Mouse (Mus musculus) c-Kit-positive CD71-positive TER-119-positive erythroid progenitor cells, embryonic 14.5 days (primary cell): ENCODE results near the gene Hoxa7.

Experiments
- DNase-seq: peaks from one replicate; pipeline ENCODE4 v3.0.0-alpha.2; 2013; ENCODE audit warnings: low spot score

Hoxa7 gene

GRCm38 (mm10) chr6:52175864-52176263, 45.8 kb downstream of the Hoxa7 start:
- no peak for DNase-seq

DNA sequence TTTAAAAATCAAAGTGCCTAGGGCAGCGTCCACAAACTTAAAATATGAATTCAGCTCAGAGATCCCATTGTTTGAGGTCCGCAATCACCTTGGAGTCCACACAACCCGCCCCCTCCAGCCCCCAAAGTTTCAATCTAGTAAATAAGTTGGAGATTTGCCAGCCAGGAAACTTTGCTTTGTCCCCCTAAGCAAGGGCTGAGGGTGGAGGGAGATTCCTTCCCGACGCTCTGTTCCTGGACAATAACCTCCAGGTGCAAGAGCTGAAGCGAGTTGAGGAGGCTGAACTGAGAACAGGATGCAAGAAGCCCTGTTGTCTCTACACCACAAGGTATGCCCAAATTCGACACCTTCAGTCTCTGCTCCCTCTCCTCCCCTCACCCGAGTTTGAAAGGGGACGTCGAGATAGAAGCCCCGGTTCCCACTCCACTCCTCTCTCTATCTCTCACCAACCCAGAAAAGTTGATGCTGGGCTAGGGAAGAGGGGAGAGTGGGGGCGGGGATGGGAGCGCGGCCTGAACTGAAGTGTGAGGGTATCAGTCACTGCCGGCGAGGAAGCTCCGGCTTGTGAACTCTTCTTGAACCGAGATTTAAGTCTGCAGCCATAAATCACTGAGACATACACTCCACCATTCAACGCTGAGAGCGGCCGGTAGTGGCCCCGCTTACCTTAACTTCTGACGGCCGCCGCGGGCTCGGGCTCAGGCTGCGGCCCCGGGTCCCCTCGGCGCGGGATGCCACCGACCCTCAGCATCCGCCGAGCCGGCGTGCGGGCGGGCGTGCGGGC, 46.5 kb downstream of the Hoxa7 start:
- no peak for DNase-seq

- DNase-seq: no peak
Observed at GRCm38 (mm10) chr6:52173648-52174047, 48.0 kb downstream of the Hoxa7 start.

- DNase-seq: no peak
Observed at GRCm38 (mm10) chr6:52172501-52172900, 49.2 kb downstream of the Hoxa7 start.

DNA sequence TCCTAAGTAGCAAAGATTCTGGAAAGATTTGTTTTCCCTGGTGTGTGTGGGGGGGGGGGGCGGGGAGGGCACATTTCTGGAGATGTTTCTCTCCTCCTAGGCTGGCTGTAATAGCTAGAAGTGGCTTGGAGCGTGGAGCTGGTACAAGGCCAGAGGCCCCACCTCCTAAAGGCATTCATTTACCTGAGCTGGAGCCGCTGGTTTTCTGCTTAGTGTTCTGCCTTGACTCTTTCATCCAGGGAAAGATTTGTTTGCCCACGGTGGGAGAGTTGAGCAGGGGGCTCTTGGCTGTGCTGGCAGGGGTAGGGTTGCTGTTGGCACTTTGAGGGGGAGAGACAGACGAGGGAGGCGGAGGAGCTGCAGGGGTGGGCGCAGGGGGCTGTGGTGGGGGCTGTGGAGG, 49.7 kb downstream of the Hoxa7 start:
- DNase-seq: no peak

- no peak for DNase-seq
Observed at GRCm38 (mm10) chr6:52171331-52171730, 50.3 kb downstream of the Hoxa7 start.

GRCm38 (mm10) chr6:52170898-52171223, 50.8 kb downstream of the Hoxa7 start:
- DNase-seq: no peak

DNA sequence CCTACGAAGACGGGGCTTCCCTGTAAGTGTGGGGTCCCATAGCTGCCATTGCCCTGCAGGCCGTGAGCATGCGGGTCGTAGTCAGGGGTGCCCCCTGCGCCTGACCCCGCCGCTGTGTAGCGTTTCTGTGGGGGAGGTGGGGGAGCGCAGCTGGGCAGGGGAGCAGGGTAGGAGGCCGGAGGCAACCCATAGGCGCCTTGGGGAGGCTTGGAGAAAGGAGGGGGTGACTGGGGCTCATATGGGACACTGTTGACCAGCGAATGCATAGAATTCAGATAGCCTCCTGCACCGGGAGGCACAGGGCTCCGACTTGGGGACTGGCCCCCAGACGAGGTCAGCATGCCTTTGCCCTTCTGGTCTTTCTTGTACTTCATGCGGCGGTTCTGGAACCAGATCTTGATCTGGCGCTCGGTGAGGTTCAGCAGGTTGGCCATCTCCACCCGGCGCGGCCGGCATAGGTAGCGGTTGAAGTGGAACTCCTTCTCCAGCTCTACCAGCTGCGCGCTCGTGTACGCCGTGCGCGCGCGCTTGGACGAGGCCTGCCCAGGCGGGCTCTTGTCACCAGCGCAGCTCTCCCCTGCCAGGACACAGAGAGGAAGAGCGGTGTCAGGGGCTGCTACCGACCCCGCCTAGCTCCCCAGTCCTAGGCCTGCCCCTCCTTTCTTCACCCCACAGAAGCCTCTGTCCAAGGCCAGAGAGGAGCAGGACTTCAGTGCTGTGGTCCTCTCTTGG, 51.3 kb downstream of the Hoxa7 start:
- no peak for DNase-seq

GRCm38 (mm10) chr6:52169499-52170165, 52.0 kb downstream of the Hoxa7 start:
- no peak for DNase-seq

DNA sequence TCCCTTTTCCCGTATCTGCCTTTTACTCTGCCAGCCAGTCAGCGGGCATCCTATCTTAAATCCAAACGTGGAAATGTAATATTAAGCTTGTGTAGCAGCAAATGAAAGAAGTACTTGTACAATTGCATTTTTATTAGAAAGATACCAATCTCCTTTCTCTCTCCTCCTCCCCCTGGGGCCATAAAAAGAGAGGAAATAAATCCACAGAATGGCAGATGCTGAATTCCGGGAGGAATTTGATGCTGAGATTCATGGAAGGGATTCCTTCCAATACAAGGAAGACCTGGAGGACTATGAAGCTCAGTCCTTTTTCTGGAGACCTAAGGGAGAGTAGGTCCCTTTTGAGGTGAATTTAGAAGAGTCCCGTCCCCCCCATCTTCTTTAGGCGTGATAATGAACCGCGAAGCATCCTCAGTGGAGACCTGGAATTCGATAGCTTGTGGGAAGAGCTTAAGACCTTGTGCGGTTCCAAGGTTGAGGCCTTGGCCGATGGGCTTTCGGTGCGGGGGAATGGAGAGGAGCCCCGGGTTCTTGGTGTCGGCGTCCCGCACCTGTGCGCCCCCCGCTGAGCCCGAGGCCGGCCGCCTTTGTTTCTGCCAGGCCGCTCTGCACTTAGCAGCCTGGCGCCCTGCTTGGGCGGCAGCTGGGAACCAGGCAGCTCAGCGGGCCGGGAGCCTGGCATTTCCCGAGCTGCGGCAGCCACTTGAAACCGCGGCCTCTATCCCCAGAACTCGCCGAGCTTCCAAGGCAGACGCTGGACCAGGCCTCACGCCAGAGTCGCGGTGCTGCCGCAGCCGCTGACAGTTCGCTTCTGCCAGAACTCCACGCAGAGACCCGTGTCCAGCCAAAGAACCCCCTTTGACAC, 53.2 kb downstream of the Hoxa7 start:
- DNase-seq: no peak

DNA sequence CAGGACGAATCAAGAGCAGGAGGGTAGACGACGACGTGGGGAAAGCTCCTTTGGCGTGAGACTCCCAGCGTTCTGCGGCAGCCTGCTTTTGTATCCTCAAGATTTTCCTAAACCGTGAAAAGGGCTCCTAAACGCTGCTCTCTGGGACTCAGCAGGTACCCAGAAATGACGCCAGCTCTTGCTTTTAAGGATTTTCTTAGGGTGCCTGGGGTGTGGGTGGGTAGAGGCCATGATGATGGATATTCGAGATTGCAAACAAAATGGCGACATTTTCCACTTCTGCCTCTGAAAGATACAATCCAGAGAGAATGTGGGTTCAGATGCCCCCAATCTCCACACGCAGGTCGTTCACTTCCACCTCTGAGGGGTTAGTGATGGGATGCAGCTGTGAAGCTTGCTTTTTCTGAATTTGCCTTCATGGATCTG, 53.9 kb downstream of the Hoxa7 start:
- DNase-seq: no peak

GRCm38 (mm10) chr6:52167176-52167575, 54.5 kb downstream of the Hoxa7 start:
- no peak for DNase-seq

- no peak for DNase-seq
Observed at GRCm38 (mm10) chr6:52166431-52167077, 55.1 kb downstream of the Hoxa7 start.

- DNase-seq: no peak
Observed at GRCm38 (mm10) chr6:52165441-52166370, 55.9 kb downstream of the Hoxa7 start.

GRCm38 (mm10) chr6:52164626-52165440, 56.8 kb downstream of the Hoxa7 start, which contains the start of gene Hoxa2:
TSS of gene Hoxa2 (minus strand) at chr6:52164831.
- no peak for DNase-seq
